Mouse (Mus musculus) myocyte (in vitro differentiated cells): ENCODE measurements around the gene Tmem95. TPM values are rescaled to one million over a fixed set of nuclear protein-coding genes. Genes with fewer than 3 reads are reported as not detected.
A peak's percentile ranks its signal among the peaks of the same experiment; 100 is the strongest.

Source experiments
- H3K27me3 ChIP-seq: one replicate; pipeline ENCODE4 v1.6.1; 2011; ENCODE audit not compliant: control insufficient read depth, insufficient read depth, insufficient read length
- H3K36me3 ChIP-seq: one replicate; pipeline ENCODE4 v1.6.1; 2011; ENCODE audit not compliant: control insufficient read depth, insufficient read depth
- H3K4me2 ChIP-seq: one replicate; pipeline ENCODE4 v1.6.1; 2011; ENCODE audit warnings: low read depth, control low read depth
- H3K4me3 ChIP-seq: one replicate; pipeline ENCODE4 v1.5.1; 2011; ENCODE audit warnings: mild to moderate bottlenecking, control low read depth, moderate library complexity
- H3K79me2 ChIP-seq: one replicate; pipeline ENCODE4 v1.6.1; 2011; ENCODE audit not compliant: control insufficient read depth, insufficient read depth
- H3ac ChIP-seq: one replicate; pipeline ENCODE4 v1.6.1; 2011; ENCODE audit not compliant: control insufficient read depth, insufficient read length
- CEBPB ChIP-seq: IDR thresholded peaks from 2 replicates; pipeline ENCODE4 v1.6.1; 2011; ENCODE audit warnings: mild to moderate bottlenecking, moderate library complexity; ENCODE audit not compliant: poor library complexity, insufficient read depth, severe bottlenecking
- E2F4 ChIP-seq: IDR thresholded peaks from one replicate; pipeline ENCODE4 v1.6.1; 2011; ENCODE audit warnings: mild to moderate bottlenecking, control low read depth, moderate library complexity; ENCODE audit not compliant: insufficient read depth
- MAX ChIP-seq: IDR thresholded peaks from one replicate; pipeline ENCODE4 v1.6.1; 2011; ENCODE audit warnings: low read depth, mild to moderate bottlenecking, control low read depth
- MYOD1 ChIP-seq, 3 experiments: IDR thresholded peaks; one replicate each; pipeline ENCODE4 v1.6.1; 2011; ENCODE audit warnings: control low read depth in 2 of 3, low read depth in 2 of 3, mild to moderate bottlenecking in 2 of 3, moderate library complexity in 1 of 3; ENCODE audit not compliant: insufficient read length in 2 of 3, control insufficient read depth in 1 of 3
- MYOG ChIP-seq, 3 experiments: IDR thresholded peaks; one replicate each; pipeline ENCODE4 v1.6.1; 2011; ENCODE audit warnings: control low read depth in 2 of 3, low read depth in 2 of 3, mild to moderate bottlenecking in 2 of 3; ENCODE audit not compliant: insufficient read length in 2 of 3, control insufficient read depth in 1 of 3, insufficient read depth in 1 of 3
- POLR2A ChIP-seq: IDR thresholded peaks from one replicate; pipeline ENCODE4 v1.6.1; 2011; ENCODE audit warnings: low read depth, mild to moderate bottlenecking, control low read depth, moderate library complexity; ENCODE audit not compliant: insufficient read length
- POLR2AphosphoS2 ChIP-seq: IDR thresholded peaks from one replicate; pipeline ENCODE4 v1.6.1; 2011; ENCODE audit warnings: low read depth, control low read depth; ENCODE audit not compliant: insufficient read length
- REST ChIP-seq: IDR thresholded peaks from one replicate; pipeline ENCODE4 v1.6.1; 2011; ENCODE audit warnings: mild to moderate bottlenecking, control low read depth, moderate library complexity; ENCODE audit not compliant: insufficient read depth, insufficient read length
- SRF ChIP-seq: IDR thresholded peaks from one replicate; pipeline ENCODE4 v1.6.1; 2011; ENCODE audit warnings: low read depth; ENCODE audit not compliant: control insufficient read depth, insufficient read length
- TCF12 ChIP-seq: IDR thresholded peaks from one replicate; pipeline ENCODE4 v1.6.1; 2011; ENCODE audit warnings: mild to moderate bottlenecking, control low read depth; ENCODE audit not compliant: poor library complexity, insufficient read depth, severe bottlenecking
- TCF3 ChIP-seq: IDR thresholded peaks from one replicate; pipeline ENCODE4 v1.6.1; 2011; ENCODE audit warnings: low read depth, control low read depth; ENCODE audit not compliant: insufficient read length
- USF1 ChIP-seq: IDR thresholded peaks from one replicate; pipeline ENCODE4 v1.6.1; 2011; ENCODE audit warnings: low read depth, mild to moderate bottlenecking, control low read depth, moderate library complexity
- polyA plus RNA-seq: library from polyadenylated mRNA; unstranded; fragments of >200 nt; fragmentation: generic; extraction: Trizol; gene quantifications from one replicate; pipeline ENCODE4 v1.2.1, GENCODE M21; 2012; ENCODE audit warnings: missing spikeins

The Tmem95 gene
- polyA plus RNA-seq, 1 experiment, result not detected

GRCm38 (mm10) chr11:69880506-69880852, 2.7 kb upstream of the Tmem95 start:
- TF ChIP-seq REST (no peak), POLR2A (no peak), USF1 (no peak), MYOD1 (IDR thresholded peaks at IDR 0.05; ENCODE audit: control insufficient read depth in 1 of 3, insufficient read length in 2 of 3, low read depth in 2 of 3) (no peak), POLR2AphosphoS2 (no peak), CEBPB (no peak), TCF12 (no peak), SRF (no peak), MYOG (IDR thresholded peaks at IDR 0.05; ENCODE audit: control insufficient read depth in 1 of 3, insufficient read depth in 1 of 3, insufficient read length in 2 of 3, low read depth in 2 of 3) (no peak), TCF3 (no peak)
- Histone ChIP-seq H3K36me3 (no peaks in the 10 kb centered on the region), H3K4me2 (peak overlapping the region; percentile 91), H3K27me3 (no peaks in the 10 kb centered on the region), H3K4me3 (peak overlapping the region; percentile 94), H3ac (peak overlapping the region; percentile 66), H3K79me2 (peaks cover 28% of the 10 kb centered on the region)

GRCm38 (mm10) chr11:69879711-69880110, 1.9 kb upstream of the Tmem95 start:
- Histone ChIP-seq H3K79me2 (peaks cover 28% of the 10 kb centered on the region), H3K4me3 (peak overlapping the region; percentile 94), H3K36me3 (no peaks in the 10 kb centered on the region), H3ac (peak overlapping the region; percentile 66), H3K27me3 (no peaks in the 10 kb centered on the region), H3K4me2 (peak overlapping the region; percentile 91)
- TF ChIP-seq USF1 (no peak), POLR2AphosphoS2 (no peak), REST (no peak), POLR2A (no peak), CEBPB (no peak), E2F4 (no peak), SRF (no peak), TCF3 (no peak), TCF12 (no peak), MYOG (IDR thresholded peaks at IDR 0.05; ENCODE audit: control insufficient read depth in 1 of 3, insufficient read depth in 1 of 3, insufficient read length in 2 of 3, low read depth in 2 of 3) (no peak), MAX (no peak), MYOD1 (IDR thresholded peaks at IDR 0.05; ENCODE audit: control insufficient read depth in 1 of 3, insufficient read length in 2 of 3, low read depth in 2 of 3) (no peak)

- H3K79me2 ChIP-seq, result peaks cover 28% of the 10 kb centered on the region
- H3K36me3 ChIP-seq, result no peaks in the 10 kb centered on the region
- peak overlapping the region; percentile 91 for H3K4me2 ChIP-seq
- H3K4me3 ChIP-seq, result peak overlapping the region; percentile 94
- H3ac ChIP-seq, result peak overlapping the region; percentile 66
- peak; percentile 13 for TF ChIP-seq POLR2AphosphoS2
- no peak for TF ChIP-seq TCF3
- H3K27me3 ChIP-seq, result no peaks in the 10 kb centered on the region
These were observed 1.1 kb upstream of the Tmem95 start for GRCm38 (mm10) chr11:69878952-69879351.

- Histone ChIP-seq H3ac (peak overlapping the region; percentile 66), H3K4me2 (peak overlapping the region; percentile 91), H3K27me3 (no peaks in the 10 kb centered on the region), H3K4me3 (peak overlapping the region; percentile 94), H3K79me2 (peaks cover 28% of the 10 kb centered on the region), H3K36me3 (no peaks in the 10 kb centered on the region)
- TF ChIP-seq MYOG (IDR thresholded peaks at IDR 0.05; ENCODE audit: control insufficient read depth in 1 of 3, insufficient read depth in 1 of 3, insufficient read length in 2 of 3, low read depth in 2 of 3) (no peak), MAX (no peak), TCF3 (no peak), POLR2AphosphoS2 (no peak), CEBPB (no peak), E2F4 (no peak), TCF12 (no peak), MYOD1 (IDR thresholded peaks at IDR 0.05; ENCODE audit: control insufficient read depth in 1 of 3, insufficient read length in 2 of 3, low read depth in 2 of 3) (no peak), USF1 (no peak)
These were observed 581 bp upstream of the Tmem95 start for GRCm38 (mm10) chr11:69878399-69878798.

- Histone ChIP-seq H3K4me3 (peak overlapping the region; percentile 94), H3ac (no peak overlapping the region), H3K4me2 (peak overlapping the region; percentile 91), H3K36me3 (no peaks in the 10 kb centered on the region), H3K79me2 (peaks cover 28% of the 10 kb centered on the region), H3K27me3 (no peaks in the 10 kb centered on the region)
- TF ChIP-seq MYOG (IDR thresholded peaks at IDR 0.05; ENCODE audit: control insufficient read depth in 1 of 3, insufficient read depth in 1 of 3, insufficient read length in 2 of 3, low read depth in 2 of 3) (peak in 1 of 3 experiments; percentile 18), POLR2A (peak; percentile 35), USF1 (no peak), POLR2AphosphoS2 (peak; percentile 95)
These were observed 951 bp downstream of the Tmem95 start for GRCm38 (mm10) chr11:69876867-69877266.
